8 mouse cellular contexts compared by ENCODE assay signal in genomic region chr19:6910306-6910705, GRCm38 (mm10). TPM values are rescaled to one million over a fixed set of nuclear protein-coding genes. Genes with fewer than 3 reads are reported as not detected.
A peak's percentile ranks its signal among the peaks of the same experiment; 100 is the strongest.
DNase-seq lines count a peak whose midpoint lies in the region; ATAC-seq and TF ChIP-seq lines count a peak whose summit lies in the region.
"Not testable (repeated sequence)": the region's sequence is repeated elsewhere in the genome, so short reads cannot be mapped to it uniquely, and the experiment has no call there.

No protein-coding gene starts in this region.

- TF ChIP-seq EP300 in liver, postnatal 0 days (IDR thresholded peaks at IDR 0.05; ENCODE audit: low read depth): not testable (repeated sequence)

- H3K9ac ChIP-seq in liver, postnatal 0 days (replicated peaks): peak overlapping the region; percentile 73
- peak overlapping the region; percentile 69 for H3K9ac ChIP-seq in midbrain, embryonic 16.5 days (ENCODE audit: low read depth, low read length)
- H3K9ac ChIP-seq in stomach, embryonic 16.5 days (ENCODE audit: low read length): peak overlapping the region; percentile 87

- H3K27ac ChIP-seq in liver, postnatal 0 days (ENCODE audit: low read depth): peak overlapping the region; percentile 98
- peak overlapping the region; percentile 97 for H3K27ac ChIP-seq in midbrain, embryonic 16.5 days (ENCODE audit: low read length)
- peak overlapping the region; percentile 100 for H3K27ac ChIP-seq in stomach, embryonic 16.5 days (ENCODE audit: low read length)

- peaks cover 18% of the 10 kb centered on the region for H3K4me1 ChIP-seq in liver, postnatal 0 days (ENCODE audit: insufficient read depth)
- H3K4me1 ChIP-seq in midbrain, embryonic 16.5 days (ENCODE audit: control insufficient read depth, insufficient read depth, low read length): peaks cover 23% of the 10 kb centered on the region
- peaks cover 24% of the 10 kb centered on the region for H3K4me1 ChIP-seq in stomach, embryonic 16.5 days (ENCODE audit: control insufficient read depth, insufficient read depth, low read length)

- TF ChIP-seq CTCF in liver, postnatal 0 days (IDR thresholded peaks at IDR 0.05; ENCODE audit: low read depth): not testable (repeated sequence)

- not testable (repeated sequence) for H3K9me3 ChIP-seq in liver, postnatal 0 days (ENCODE audit: low read length); midbrain, embryonic 16.5 days (replicated peaks; ENCODE audit: control insufficient read depth, low read length, poor library complexity, severe bottlenecking); stomach, embryonic 16.5 days (replicated peaks; ENCODE audit: control insufficient read depth, low read length)

- peaks cover 53% of the 10 kb centered on the region for H3K36me3 ChIP-seq in liver, postnatal 0 days (replicated peaks; ENCODE audit: insufficient read depth, low read length)
- H3K36me3 ChIP-seq in midbrain, embryonic 16.5 days (ENCODE audit: control insufficient read depth, insufficient read depth, low read length): peaks cover 30% of the 10 kb centered on the region
- not testable (repeated sequence) for H3K36me3 ChIP-seq in stomach, embryonic 16.5 days (ENCODE audit: control insufficient read depth, insufficient read depth, low read length)

- H3K4me2 ChIP-seq in liver, postnatal 0 days (ENCODE audit: low read depth, low read length): peak overlapping the region; percentile 87
- H3K4me2 ChIP-seq in midbrain, embryonic 16.5 days (ENCODE audit: low read length): peak overlapping the region; percentile 72
- H3K4me2 ChIP-seq in stomach, embryonic 16.5 days (ENCODE audit: low read depth, low read length): peak overlapping the region; percentile 83

- peak; percentile 58 for DNase-seq in ES-CJ7 (ENCODE audit: low read depth, low spot score)
- peak; percentile 58 to 67 for DNase-seq in heart, postnatal 14 days
- peak; percentile 75 for DNase-seq in kidney, postnatal 14 days
- DNase-seq in liver, postnatal 0 days: peak; percentile 67

- peak overlapping the region; percentile 70 for H3K4me3 ChIP-seq in liver, postnatal 0 days (ENCODE audit: low read depth, low read length)
- peak overlapping the region; percentile 54 for H3K4me3 ChIP-seq in midbrain, embryonic 16.5 days (ENCODE audit: low read depth, low read length)
- peak overlapping the region; percentile 72 for H3K4me3 ChIP-seq in stomach, embryonic 16.5 days (replicated peaks; ENCODE audit: low read length)

- peak; percentile 8; the same call in 1 of the 2 replicates for ATAC-seq in cerebellum, adult (ENCODE audit: insufficient number of reproducible peaks, low FRiP score, low TSS enrichment)
- ATAC-seq in erythroid progenitor cell, adult 5-6 weeks (replicated peaks; ENCODE audit: low FRiP score, poor library complexity, severe bottlenecking): peak; percentile 50
- ATAC-seq in liver, postnatal 0 days: peak; percentile 22
- peak; percentile 5 for ATAC-seq in midbrain, embryonic 16.5 days
- peak; percentile 30 for ATAC-seq in stomach, embryonic 16.5 days (ENCODE audit: insufficient read depth, low FRiP score)

- under 1% methylated on average over 23 of the region's 30 CpGs for WGBS in liver, postnatal 0 days (ENCODE audit: insufficient replicate concordance)
- WGBS in midbrain, embryonic 16.5 days: under 1% methylated on average over 29 of the region's 30 CpGs
- under 1% methylated on average over 28 of the region's 30 CpGs for WGBS in stomach, embryonic 16.5 days

- intact Hi-C loops in heart, postnatal 14 days (cut with DNase I): not testable (repeated sequence)

- H3K27me3 ChIP-seq in liver, postnatal 0 days (ENCODE audit: insufficient read depth, low read length); midbrain, embryonic 16.5 days (ENCODE audit: control insufficient read depth, insufficient read depth, low read depth, low read length); stomach, embryonic 16.5 days (ENCODE audit: control insufficient read depth, insufficient read depth, low read length): not testable (repeated sequence)

RNA-seq across cellular contexts. Expression of gene Prdx5, which starts 0.4 kb away (rescaled TPM):
- total RNA-seq in erythroid progenitor cell, adult 5-6 weeks (2015; ENCODE audit: low replicate concordance): 130 and 145 TPM in 2 replicates
- total RNA-seq in erythroid progenitor cell, adult 5-6 weeks (2017; ENCODE audit: low replicate concordance): 101 and 126 TPM in 2 replicates
- total RNA-seq in heart, postnatal 14 days (2021): 100 to 1,000 TPM; 595 to 603 TPM
- polyA plus RNA-seq in liver, postnatal 0 days (2015; fragmentation: Nextera tagmentation; extraction: Ambion mirVana): 371 and 389 TPM in 2 replicates
- polyA plus RNA-seq in midbrain, embryonic 16.5 days (2015; fragmentation: Nextera tagmentation; extraction: Ambion mirVana): 353 and 382 TPM in 2 replicates
- 291 and 307 TPM in 2 replicates for polyA plus RNA-seq in stomach, embryonic 16.5 days (2015; fragmentation: Nextera tagmentation; extraction: Ambion mirVana)

RNA-seq across cellular contexts. Expression of gene Trmt112, which starts 0.8 kb away (rescaled TPM):
- total RNA-seq in erythroid progenitor cell, adult 5-6 weeks (2015; ENCODE audit: low replicate concordance): 30.6 and 44.0 TPM in 2 replicates
- total RNA-seq in erythroid progenitor cell, adult 5-6 weeks (2017; ENCODE audit: low replicate concordance): 20.2 and 33.6 TPM in 2 replicates
- 10 to 100 TPM; 26.7 to 30.6 TPM for total RNA-seq in heart, postnatal 14 days (2021)
- polyA plus RNA-seq in liver, postnatal 0 days (2015; fragmentation: Nextera tagmentation; extraction: Ambion mirVana): 67.1 and 68.6 TPM in 2 replicates
- 95.3 and 107 TPM in 2 replicates for polyA plus RNA-seq in midbrain, embryonic 16.5 days (2015; fragmentation: Nextera tagmentation; extraction: Ambion mirVana)
- polyA plus RNA-seq in stomach, embryonic 16.5 days (2015; fragmentation: Nextera tagmentation; extraction: Ambion mirVana): 111 and 122 TPM in 2 replicates

RNA-seq across cellular contexts. Expression of gene Esrra, which starts 11.3 kb away (rescaled TPM):
- total RNA-seq in erythroid progenitor cell, adult 5-6 weeks (2015; ENCODE audit: low replicate concordance): 2.9 and 3.4 TPM in 2 replicates
- total RNA-seq in erythroid progenitor cell, adult 5-6 weeks (2017; ENCODE audit: low replicate concordance): 0.61 and 2.7 TPM in 2 replicates
- 100 to 1,000 TPM; 128 to 136 TPM for total RNA-seq in heart, postnatal 14 days (2021)
- polyA plus RNA-seq in liver, postnatal 0 days (2015; fragmentation: Nextera tagmentation; extraction: Ambion mirVana): 7.7 and 8.2 TPM in 2 replicates
- 13.2 and 13.4 TPM in 2 replicates for polyA plus RNA-seq in midbrain, embryonic 16.5 days (2015; fragmentation: Nextera tagmentation; extraction: Ambion mirVana)
- 17.8 and 18.0 TPM in 2 replicates for polyA plus RNA-seq in stomach, embryonic 16.5 days (2015; fragmentation: Nextera tagmentation; extraction: Ambion mirVana)

RNA-seq across cellular contexts. Expression of gene Catsperz, which starts 14.9 kb away (rescaled TPM):
- not detected in 2 replicates for total RNA-seq in erythroid progenitor cell, adult 5-6 weeks (2015; ENCODE audit: low replicate concordance)
- not detected in 2 replicates for total RNA-seq in erythroid progenitor cell, adult 5-6 weeks (2017; ENCODE audit: low replicate concordance)
- total RNA-seq in heart, postnatal 14 days (2021): not detected
- polyA plus RNA-seq in liver, postnatal 0 days (2015; fragmentation: Nextera tagmentation; extraction: Ambion mirVana): 0.81 TPM in 2 replicates
- polyA plus RNA-seq in midbrain, embryonic 16.5 days (2015; fragmentation: Nextera tagmentation; extraction: Ambion mirVana): 0.85 and 1.9 TPM in 2 replicates
- 1.8 and 2.8 TPM in 2 replicates for polyA plus RNA-seq in stomach, embryonic 16.5 days (2015; fragmentation: Nextera tagmentation; extraction: Ambion mirVana)

RNA-seq across cellular contexts. Expression of gene Kcnk4, which starts 24.0 kb away (rescaled TPM):
- total RNA-seq in erythroid progenitor cell, adult 5-6 weeks (2015; ENCODE audit: low replicate concordance): not detected in 2 replicates
- not detected in 2 replicates for total RNA-seq in erythroid progenitor cell, adult 5-6 weeks (2017; ENCODE audit: low replicate concordance)
- total RNA-seq in heart, postnatal 14 days (2021): under 1 TPM in 1 of 2 experiments, not detected in 1; 0.26 TPM
- polyA plus RNA-seq in liver, postnatal 0 days (2015; fragmentation: Nextera tagmentation; extraction: Ambion mirVana): 0.06 and 0.09 TPM in 2 replicates
- polyA plus RNA-seq in midbrain, embryonic 16.5 days (2015; fragmentation: Nextera tagmentation; extraction: Ambion mirVana): 7.7 and 11.7 TPM in 2 replicates
- 0.68 and 0.79 TPM in 2 replicates for polyA plus RNA-seq in stomach, embryonic 16.5 days (2015; fragmentation: Nextera tagmentation; extraction: Ambion mirVana)

Comparison
In these comparisons a context has a peak if more than half of its experiments do, and no peak if none do; other contexts are left out.
1. Peak in every context shown above with its lines: DNase-seq, ATAC-seq, H3K4me3 ChIP-seq and H3K27ac ChIP-seq.